Mouse (Mus musculus) layer of hippocampus, postnatal 25 days (tissue): Measurements from ENCODE around the gene Samm50. TPM values are rescaled to one million over a fixed set of nuclear protein-coding genes. Genes with fewer than 3 reads are reported as not detected.

Experiments used
- DNase-seq, 2 experiments: peaks; one replicate each; pipeline ENCODE4 v3.0.0; 2022; ENCODE audit warnings: mixed read lengths in 2 of 2, low spot score in 1 of 2; ENCODE audit errors: extremely low spot score in 1 of 2
- total RNA-seq, 2 experiments: library from RNA; stranded (reverse); gene quantifications; 2 replicates each; pipeline ENCODE4 v1.2.3; 2021

Samm50 gene
- total RNA-seq, 2 experiments from 2014 or later = 90.3 to 92.3 TPM

- DNase-seq = no peak
Measured at GRCm38 (mm10) chr15:84232609-84233008, 40.6 kb downstream of the Samm50 start.

- DNase-seq = no peak
Measured at GRCm38 (mm10) chr15:84234794-84235581, 42.9 kb downstream of the Samm50 start.

GRCm38 (mm10) chr15:84235646-84236045, 43.6 kb downstream of the Samm50 start:
- DNase-seq = no peak

- DNase-seq = no peak
Measured at GRCm38 (mm10) chr15:84238552-84238951, 46.5 kb downstream of the Samm50 start.

- no peak for DNase-seq
Measured at GRCm38 (mm10) chr15:84238991-84239401, 47.0 kb downstream of the Samm50 start.

- no peak for DNase-seq
Measured at GRCm38 (mm10) chr15:84241520-84241919, 49.5 kb downstream of the Samm50 start.

- DNase-seq = no peak
Measured at GRCm38 (mm10) chr15:84245104-84245503, 53.1 kb downstream of the Samm50 start.

- no peak for DNase-seq
Measured at GRCm38 (mm10) chr15:84246195-84246594, 54.2 kb downstream of the Samm50 start.

GRCm38 (mm10) chr15:84247309-84247708, 55.3 kb downstream of the Samm50 start:
- no peak for DNase-seq

- no peak for DNase-seq
Measured at GRCm38 (mm10) chr15:84251227-84251626, 59.2 kb downstream of the Samm50 start.

GRCm38 (mm10) chr15:84252645-84253044, 60.6 kb downstream of the Samm50 start:
- DNase-seq = no peak

- no peak for DNase-seq
Measured at GRCm38 (mm10) chr15:84253757-84254156, 61.7 kb downstream of the Samm50 start.

- DNase-seq = no peak
Measured at GRCm38 (mm10) chr15:84254387-84254786, 62.3 kb downstream of the Samm50 start.

GRCm38 (mm10) chr15:84256254-84256850, 64.3 kb downstream of the Samm50 start:
- DNase-seq = no peak

- DNase-seq = no peak
Measured at GRCm38 (mm10) chr15:84256864-84257263, 64.8 kb downstream of the Samm50 start.

GRCm38 (mm10) chr15:84258602-84259355, 66.7 kb downstream of the Samm50 start:
- DNase-seq = no peak

GRCm38 (mm10) chr15:84260123-84260822, 68.2 kb downstream of the Samm50 start:
- DNase-seq = peak; percentile 68 to 87

- no peak for DNase-seq
Measured at GRCm38 (mm10) chr15:84262630-84263029, 70.6 kb downstream of the Samm50 start.

GRCm38 (mm10) chr15:84263573-84263972, 71.5 kb downstream of the Samm50 start:
- no peak for DNase-seq

GRCm38 (mm10) chr15:84265141-84265540, 73.1 kb downstream of the Samm50 start:
- no peak for DNase-seq

- DNase-seq = no peak
Measured at GRCm38 (mm10) chr15:84266290-84266689, 74.2 kb downstream of the Samm50 start.
